21 mouse cellular contexts compared by ENCODE assay signal in genomic region chr6:89005094-89005493, GRCm38 (mm10).
DNase-seq lines count a peak whose midpoint lies in the region; ATAC-seq and TF ChIP-seq lines count a peak whose summit lies in the region.
"Had no signal": no experiment of that assay in that cellular context is flagged by ENCODE, and none has a peak within 500 bp of the region (broad histone marks: within the 10 kb centered on the region; RNA-seq: fewer than 3 reads in every experiment).

No protein-coding gene starts in this region.

- H3K4me1 ChIP-seq in forebrain, postnatal 0 days (ENCODE audit: insufficient read depth) = peaks cover 7% of the 10 kb centered on the region; the same call in 1 of the 2 replicates
- H3K4me1 ChIP-seq in forebrain, embryonic 14.5 days (ENCODE audit: control insufficient read depth, insufficient read depth, low read length) = peaks cover 13% of the 10 kb centered on the region
- H3K4me1 ChIP-seq in liver, adult 2 months (ENCODE audit: control insufficient read depth, insufficient read depth, low read length) = no peaks in the 10 kb centered on the region
- H3K4me1 ChIP-seq in liver, embryonic 11.5 days (replicated peaks; ENCODE audit: control insufficient read depth, insufficient read depth, low read length) = peaks cover 4% of the 10 kb centered on the region; the same call in 1 of the 2 replicates

- ATAC-seq in forebrain, postnatal 0 days = no peak
- no peak for ATAC-seq in forebrain, embryonic 14.5 days
- no peak for ATAC-seq in liver, embryonic 11.5 days (replicated peaks; ENCODE audit: low FRiP score)
- ATAC-seq: midbrain, embryonic 15.5 days had no signal

- no peak for DNase-seq in forebrain, postnatal 0 days
- no peak for DNase-seq in forebrain, embryonic 14.5 days (ENCODE audit: low spot score)
- DNase-seq in liver, adult 2 months (ENCODE audit: extremely low read depth, low read depth, low spot score) = no peak
- DNase-seq in liver, embryonic 11.5 days (ENCODE audit: low spot score) = no peak
- DNase-seq in 416B (ENCODE audit: low read depth) = peak; percentile 31
- peak; percentile 34 for DNase-seq in NIH3T3 (ENCODE audit: low read depth)
- no peak for DNase-seq in urinary bladder, postnatal 10 days (ENCODE audit: low spot score)
- DNase-seq in frontal cortex, adult 2 months (ENCODE audit: extremely low spot score in 1 of 2, low spot score in 1 of 2) = no peak
- DNase-seq: adrenal gland, postnatal 10 days; gastrocnemius, postnatal 14 days; kidney, adult 8-10 months; lung, postnatal 4 days; right cerebral cortex, postnatal 4 days had no signal

- no peaks in the 10 kb centered on the region for H3K79me2 ChIP-seq in liver, adult 2 months (ENCODE audit: control insufficient read depth, insufficient read depth, low read length)

- no peak overlapping the region for H3K27ac ChIP-seq in forebrain, postnatal 0 days (ENCODE audit: low read depth, low read length)
- no peak overlapping the region for H3K27ac ChIP-seq in forebrain, embryonic 14.5 days (ENCODE audit: low read depth, low read length)
- H3K27ac ChIP-seq in liver, adult 2 months (replicated peaks; ENCODE audit: insufficient read depth, low read depth, low read length) = no peak overlapping the region
- no peak overlapping the region for H3K27ac ChIP-seq in liver, embryonic 11.5 days (ENCODE audit: low read depth, low read length)
- H3K27ac ChIP-seq: embryonic facial prominence, embryonic 15.5 days; limb, embryonic 15.5 days; midbrain, embryonic 15.5 days; neural tube, embryonic 12.5 days; stomach, embryonic 15.5 days had no signal

- no peak overlapping the region for H3K4me3 ChIP-seq in forebrain, postnatal 0 days (ENCODE audit: low read depth, low read length)
- H3K4me3 ChIP-seq in forebrain, embryonic 14.5 days (ENCODE audit: low read depth, low read length) = no peak overlapping the region
- no peak overlapping the region for H3K4me3 ChIP-seq in liver, adult 2 months (ENCODE audit: insufficient read depth, low read depth, low read length)
- H3K4me3 ChIP-seq in liver, embryonic 11.5 days (ENCODE audit: low read depth, low read length) = no peak overlapping the region
- H3K4me3 ChIP-seq: embryonic facial prominence, embryonic 15.5 days; forebrain, embryonic 12.5 days; heart, embryonic 12.5 days; hindbrain, embryonic 12.5 days; limb, embryonic 15.5 days; midbrain, embryonic 15.5 days; neural tube, embryonic 12.5 days; stomach, embryonic 15.5 days had no signal

- H3K9me3 ChIP-seq in forebrain, postnatal 0 days (ENCODE audit: low read length) = peaks cover 5% of the 10 kb centered on the region; the same call in 1 of the 2 replicates
- no peaks in the 10 kb centered on the region for H3K9me3 ChIP-seq in forebrain, embryonic 14.5 days (replicated peaks; ENCODE audit: control insufficient read depth, low read length)
- no peaks in the 10 kb centered on the region for H3K9me3 ChIP-seq in liver, embryonic 11.5 days (ENCODE audit: control insufficient read depth, low read length)
- H3K9me3 ChIP-seq: embryonic facial prominence, embryonic 15.5 days; forebrain, embryonic 12.5 days; heart, embryonic 12.5 days; hindbrain, embryonic 12.5 days; limb, embryonic 15.5 days; midbrain, embryonic 15.5 days; neural tube, embryonic 12.5 days; stomach, embryonic 15.5 days had no signal

- no peak overlapping the region for H3K9ac ChIP-seq in forebrain, postnatal 0 days
- no peak overlapping the region for H3K9ac ChIP-seq in forebrain, embryonic 14.5 days (ENCODE audit: low read length)
- no peak overlapping the region for H3K9ac ChIP-seq in liver, adult 2 months (ENCODE audit: low read depth, low read length)
- H3K9ac ChIP-seq in liver, embryonic 11.5 days (ENCODE audit: low read depth, low read length) = no peak overlapping the region
- H3K9ac ChIP-seq: embryonic facial prominence, embryonic 15.5 days; forebrain, embryonic 12.5 days; heart, embryonic 12.5 days; hindbrain, embryonic 12.5 days; limb, embryonic 15.5 days; midbrain, embryonic 15.5 days; neural tube, embryonic 12.5 days; stomach, embryonic 15.5 days had no signal

- H3K36me3 ChIP-seq in forebrain, postnatal 0 days (ENCODE audit: insufficient read depth) = no peaks in the 10 kb centered on the region
- H3K36me3 ChIP-seq in forebrain, embryonic 14.5 days (ENCODE audit: control insufficient read depth, insufficient read depth, low read length) = no peaks in the 10 kb centered on the region
- no peaks in the 10 kb centered on the region for H3K36me3 ChIP-seq in liver, adult 2 months (ENCODE audit: control insufficient read depth, insufficient read depth, low read length)
- no peaks in the 10 kb centered on the region for H3K36me3 ChIP-seq in liver, embryonic 11.5 days (ENCODE audit: control insufficient read depth, insufficient read depth, low read length)
- H3K36me3 ChIP-seq: embryonic facial prominence, embryonic 15.5 days; forebrain, embryonic 12.5 days; heart, embryonic 12.5 days; hindbrain, embryonic 12.5 days; limb, embryonic 15.5 days; midbrain, embryonic 15.5 days; neural tube, embryonic 12.5 days; stomach, embryonic 15.5 days had no signal

- H3K4me2 ChIP-seq in forebrain, postnatal 0 days (ENCODE audit: low read depth) = no peak overlapping the region
- no peak overlapping the region for H3K4me2 ChIP-seq in forebrain, embryonic 14.5 days (ENCODE audit: low read length)
- no peak overlapping the region for H3K4me2 ChIP-seq in liver, embryonic 11.5 days
- H3K4me2 ChIP-seq: embryonic facial prominence, embryonic 15.5 days; forebrain, embryonic 12.5 days; heart, embryonic 12.5 days; hindbrain, embryonic 12.5 days; limb, embryonic 15.5 days; midbrain, embryonic 15.5 days; neural tube, embryonic 12.5 days; stomach, embryonic 15.5 days had no signal

- H3K27me3 ChIP-seq in forebrain, postnatal 0 days (ENCODE audit: insufficient read depth, low read length) = peaks cover 13% of the 10 kb centered on the region
- H3K27me3 ChIP-seq in forebrain, embryonic 14.5 days (replicated peaks; ENCODE audit: control insufficient read depth, insufficient read depth, low read length) = peaks cover 16% of the 10 kb centered on the region
- no peaks in the 10 kb centered on the region; the same call in 1 of the 2 replicates for H3K27me3 ChIP-seq in liver, adult 2 months (ENCODE audit: control insufficient read depth, insufficient read depth, low read length)
- peaks cover 15% of the 10 kb centered on the region for H3K27me3 ChIP-seq in liver, embryonic 11.5 days (replicated peaks; ENCODE audit: control insufficient read depth, insufficient read depth, low read length)
- H3K27me3 ChIP-seq: embryonic facial prominence, embryonic 15.5 days; limb, embryonic 15.5 days; midbrain, embryonic 15.5 days; neural tube, embryonic 12.5 days; stomach, embryonic 15.5 days had no signal

- TF ChIP-seq POLR2A in liver, adult 2 months (IDR thresholded peaks at IDR 0.05; ENCODE audit: extremely low read depth, insufficient read depth, low read length) = no peak

- TF ChIP-seq CTCF in forebrain, postnatal 0 days (IDR thresholded peaks at IDR 0.05; ENCODE audit: low read depth) = peak; percentile 18; the same call in 1 of the 2 replicates
- peak; percentile 30; the same call in 1 of the 2 replicates for TF ChIP-seq CTCF in liver, adult 2 months (IDR thresholded peaks at IDR 0.05; ENCODE audit: low read depth, low read length)

- 50% methylated on average over 4 of the region's 4 CpGs for WGBS in forebrain, postnatal 0 days
- WGBS in forebrain, embryonic 14.5 days = 52% methylated on average over 4 of the region's 4 CpGs
- WGBS in liver, adult 2 months = 42% methylated on average over 4 of the region's 4 CpGs
- WGBS in liver, embryonic 11.5 days = 38% methylated on average over 4 of the region's 4 CpGs

Comparison
In these comparisons a context has a peak if more than half of its experiments do, and no peak if none do; other contexts are left out.
1. DNase-seq: peak in 416B (single experiment) and NIH3T3 (single experiment); none in forebrain, postnatal 0 days (single experiment), forebrain, embryonic 14.5 days (single experiment), liver, adult 2 months (single experiment), liver, embryonic 11.5 days (single experiment), urinary bladder, postnatal 10 days (single experiment) and frontal cortex, adult 2 months (0 of 2).